Mouse (Mus musculus) heart, adult 11 months (tissue): Measurements from ENCODE around the gene Astn1.

Source experiments
- DNase-seq: peaks from one replicate; pipeline ENCODE4 v3.0.0; 2022

Gene Astn1

GRCm38 (mm10) chr1:158421451-158421850 is 59.4 kb downstream of the Astn1 start:
- no peak for DNase-seq

- DNase-seq = no peak
These were observed 60.7 kb downstream of the Astn1 start for GRCm38 (mm10) chr1:158422739-158423138.

- peak; percentile 5 for DNase-seq
These were observed 84.0 kb downstream of the Astn1 start for GRCm38 (mm10) chr1:158446071-158446470.

- peak; percentile 58 for DNase-seq
These were observed 85.9 kb downstream of the Astn1 start for GRCm38 (mm10) chr1:158447956-158448355.

- peak; percentile 48 for DNase-seq
These were observed 90.6 kb downstream of the Astn1 start for GRCm38 (mm10) chr1:158452675-158453074.

- DNase-seq = no peak
These were observed 91.5 kb downstream of the Astn1 start for GRCm38 (mm10) chr1:158453587-158453986.

GRCm38 (mm10) chr1:158463975-158464374 is 101.9 kb downstream of the Astn1 start:
- DNase-seq = no peak

- no peak for DNase-seq
These were observed 103.2 kb downstream of the Astn1 start for GRCm38 (mm10) chr1:158465286-158465685.

GRCm38 (mm10) chr1:158477841-158478240 is 115.8 kb downstream of the Astn1 start:
- no peak for DNase-seq

GRCm38 (mm10) chr1:158480285-158480684 is 118.2 kb downstream of the Astn1 start:
- no peak for DNase-seq

- no peak for DNase-seq
These were observed 121.7 kb downstream of the Astn1 start for GRCm38 (mm10) chr1:158483733-158484132.

- DNase-seq = no peak
These were observed 127.5 kb downstream of the Astn1 start for GRCm38 (mm10) chr1:158489521-158490021.

- no peak for DNase-seq
These were observed 128.1 kb downstream of the Astn1 start for GRCm38 (mm10) chr1:158490175-158490574.

- no peak for DNase-seq
These were observed 131.2 kb downstream of the Astn1 start for GRCm38 (mm10) chr1:158493289-158493688.

GRCm38 (mm10) chr1:158500140-158500539 is 138.1 kb downstream of the Astn1 start:
- DNase-seq = no peak

- no peak for DNase-seq
These were observed 138.9 kb downstream of the Astn1 start for GRCm38 (mm10) chr1:158501019-158501418.

GRCm38 (mm10) chr1:158507610-158508009 is 145.5 kb downstream of the Astn1 start:
- DNase-seq = no peak

- peak; percentile 92 for DNase-seq
These were observed 147.2 kb downstream of the Astn1 start for GRCm38 (mm10) chr1:158509112-158509855.

GRCm38 (mm10) chr1:158510478-158511207 is 148.6 kb downstream of the Astn1 start:
- DNase-seq = peak; percentile 85

GRCm38 (mm10) chr1:158512089-158512488 is 150.0 kb downstream of the Astn1 start:
- no peak for DNase-seq

- no peak for DNase-seq
These were observed 150.6 kb downstream of the Astn1 start for GRCm38 (mm10) chr1:158512636-158513035.

- peak; percentile 94 for DNase-seq
These were observed 151.5 kb downstream of the Astn1 start for GRCm38 (mm10) chr1:158513572-158513971.

GRCm38 (mm10) chr1:158516558-158516957 is 154.5 kb downstream of the Astn1 start:
- DNase-seq = no peak

- DNase-seq = no peak
These were observed 174.1 kb downstream of the Astn1 start for GRCm38 (mm10) chr1:158536195-158536594.
